Mouse (Mus musculus) limb, embryonic 11.5 days (tissue): ENCODE results near the gene Ggt6. TPM values are rescaled to one million over a fixed set of nuclear protein-coding genes. Genes with fewer than 3 reads are reported as not detected.
A peak's percentile ranks its signal among the peaks of the same experiment; 100 is the strongest.

Experiments used
- ATAC-seq: fragments of 200-750 bp; cut with Nextera tagmentation; 2 replicates; pipeline ENCODE4 v1.8.0; 2017; ENCODE audit warnings: low read depth; ENCODE audit not compliant: insufficient number of reproducible peaks, low FRiP score, low TSS enrichment
- DNase-seq: peaks from one replicate; pipeline ENCODE4 v3.0.0-alpha.2; 2015; ENCODE audit warnings: low spot score
- H3K27ac ChIP-seq: fragments of 300-500 bp; sonication (generic); replicated peaks from 2 replicates; pipeline ENCODE4 v1.5.1; 2014; ENCODE audit warnings: low read depth, mild to moderate bottlenecking, low read length
- H3K27me3 ChIP-seq: fragments of 300-500 bp; sonication (generic); 2 replicates; pipeline ENCODE4 v1.6.1; 2014; ENCODE audit warnings: mild to moderate bottlenecking, low read length, mixed read lengths; ENCODE audit not compliant: control insufficient read depth, insufficient read depth
- H3K36me3 ChIP-seq: fragments of 300-500 bp; sonication (generic); 2 replicates; pipeline ENCODE4 v1.6.1; 2014; ENCODE audit warnings: mild to moderate bottlenecking, low read length, moderate library complexity, mixed read lengths; ENCODE audit not compliant: control insufficient read depth, insufficient read depth
- H3K4me1 ChIP-seq: fragments of 300-500 bp; sonication (generic); 2 replicates; pipeline ENCODE4 v1.6.1; 2014; ENCODE audit warnings: low read length, mixed read lengths; ENCODE audit not compliant: control insufficient read depth, insufficient read depth
- H3K4me2 ChIP-seq: fragments of 300-500 bp; sonication (generic); 2 replicates; pipeline ENCODE4 v1.6.1; 2014; ENCODE audit warnings: low read depth, mild to moderate bottlenecking, moderate library complexity; ENCODE audit not compliant: severe bottlenecking
- H3K4me3 ChIP-seq: fragments of 300-500 bp; sonication (generic); 2 replicates; pipeline ENCODE4 v1.5.1; 2014; ENCODE audit warnings: low read depth, low read length
- H3K9ac ChIP-seq: fragments of 300-500 bp; sonication (generic); 2 replicates; pipeline ENCODE4 v1.6.1; 2014; ENCODE audit warnings: mild to moderate bottlenecking, low read length
- H3K9me3 ChIP-seq: fragments of 300-500 bp; sonication (generic); 2 replicates; pipeline ENCODE4 v1.6.1; 2016; ENCODE audit warnings: low read length; ENCODE audit not compliant: control insufficient read depth
- WGBS: fragments of 180-500 bp; shearing (Covaris S2); extraction: QIAGEN DNeasy Blood & Tissue Kit; methylation state at CpG from one replicate; pipeline ENCODE4 v1.1.7; 2014; 5-methylcytosine and 5-hydroxymethylcytosine counted together
- polyA plus RNA-seq: library from polyadenylated mRNA; unstranded; fragments of >200 nt; fragmentation: Nextera tagmentation; extraction: Ambion mirVana; gene quantifications from 2 replicates; pipeline ENCODE4 v1.2.1, GENCODE M21; 2014

Gene Ggt6
- polyA plus RNA-seq, 1 experiment from 2014 or later: not detected

DNA sequence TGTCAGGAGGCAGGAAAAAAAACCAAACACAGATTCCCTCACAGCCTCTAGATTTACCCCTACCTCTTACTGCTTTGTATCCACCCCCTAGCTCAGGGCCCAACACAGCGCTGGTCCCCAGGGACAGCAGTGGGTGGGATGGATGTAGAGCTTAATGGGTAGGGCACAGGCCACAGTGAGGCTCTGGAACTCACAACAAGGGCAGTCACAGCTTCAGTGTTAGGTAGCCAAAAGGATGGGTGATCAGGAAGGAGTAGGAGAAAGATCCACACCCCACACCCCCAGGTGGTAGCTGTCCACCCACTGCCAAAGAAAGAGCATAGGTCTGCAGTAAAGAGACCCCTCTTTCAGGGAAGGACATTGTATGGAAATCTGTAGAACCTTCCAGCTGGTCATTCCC, 42.3 kb downstream of the Ggt6 start:
- no peaks in the 10 kb centered on the region for H3K27me3 ChIP-seq
- H3K4me2 ChIP-seq: no peak overlapping the region
- H3K4me1 ChIP-seq: no peaks in the 10 kb centered on the region
- no peak for DNase-seq
- H3K4me3 ChIP-seq: no peak overlapping the region
- ATAC-seq: no peak
- H3K27ac ChIP-seq: no peak overlapping the region
- H3K36me3 ChIP-seq: no peaks in the 10 kb centered on the region
- H3K9me3 ChIP-seq: no peaks in the 10 kb centered on the region
- no peak overlapping the region for H3K9ac ChIP-seq
- WGBS: 88% methylated on average over 1 of the region's 1 CpGs

DNA sequence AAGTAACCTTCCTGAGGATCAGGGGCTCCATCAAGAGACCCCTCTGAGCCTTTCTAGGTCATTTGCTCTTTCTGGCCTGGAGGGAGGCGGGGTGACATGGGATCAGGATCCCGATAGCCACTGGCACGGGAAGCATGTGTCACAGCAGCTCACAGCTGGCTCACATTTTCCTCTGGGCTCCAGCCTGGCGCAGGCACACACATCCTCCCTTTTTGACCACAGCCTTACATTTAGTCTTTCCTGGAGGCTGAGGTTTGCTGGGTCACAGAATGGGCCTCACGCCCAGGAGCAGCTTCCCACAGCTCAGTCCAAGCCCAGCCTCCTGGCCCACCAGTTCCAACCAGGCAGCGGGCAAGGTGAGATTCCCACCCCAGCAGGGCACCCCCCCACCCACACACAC, 42.9 kb downstream of the Ggt6 start:
- DNase-seq (no peak), ATAC-seq (no peak)
- Histone ChIP-seq H3K9me3 (no peaks in the 10 kb centered on the region), H3K27ac (no peak overlapping the region), H3K4me1 (no peaks in the 10 kb centered on the region), H3K27me3 (no peaks in the 10 kb centered on the region), H3K4me2 (no peak overlapping the region), H3K36me3 (no peaks in the 10 kb centered on the region), H3K4me3 (no peak overlapping the region), H3K9ac (no peak overlapping the region)
- 68% methylated on average over 6 of the region's 6 CpGs for WGBS

DNA sequence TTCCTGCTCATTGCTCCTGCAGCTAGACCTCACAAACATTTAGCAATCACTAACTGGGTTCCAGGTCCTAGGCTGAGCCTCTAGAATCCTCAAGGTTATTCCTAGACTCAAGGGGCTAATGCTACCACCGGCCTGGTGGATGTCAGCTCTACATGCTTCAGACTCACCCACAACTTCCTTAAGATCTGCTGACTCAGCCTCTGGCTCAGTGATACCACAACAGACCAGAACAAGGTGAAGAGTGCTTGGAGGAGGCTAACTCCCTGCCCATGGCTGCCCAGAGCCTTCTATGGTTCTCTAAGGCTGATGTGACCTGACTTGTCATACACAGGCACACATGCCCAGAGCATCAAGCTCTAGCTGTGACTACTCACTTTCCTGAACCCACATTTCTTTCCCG, 44.2 kb downstream of the Ggt6 start:
- Histone ChIP-seq H3K27me3 (no peaks in the 10 kb centered on the region), H3K9ac (no peak overlapping the region), H3K27ac (no peak overlapping the region), H3K9me3 (no peaks in the 10 kb centered on the region), H3K36me3 (no peaks in the 10 kb centered on the region), H3K4me1 (no peaks in the 10 kb centered on the region), H3K4me3 (no peak overlapping the region), H3K4me2 (no peak overlapping the region)
- 78% methylated on average over 2 of the region's 2 CpGs for WGBS
- no peak for ATAC-seq
- DNase-seq: no peak

DNA sequence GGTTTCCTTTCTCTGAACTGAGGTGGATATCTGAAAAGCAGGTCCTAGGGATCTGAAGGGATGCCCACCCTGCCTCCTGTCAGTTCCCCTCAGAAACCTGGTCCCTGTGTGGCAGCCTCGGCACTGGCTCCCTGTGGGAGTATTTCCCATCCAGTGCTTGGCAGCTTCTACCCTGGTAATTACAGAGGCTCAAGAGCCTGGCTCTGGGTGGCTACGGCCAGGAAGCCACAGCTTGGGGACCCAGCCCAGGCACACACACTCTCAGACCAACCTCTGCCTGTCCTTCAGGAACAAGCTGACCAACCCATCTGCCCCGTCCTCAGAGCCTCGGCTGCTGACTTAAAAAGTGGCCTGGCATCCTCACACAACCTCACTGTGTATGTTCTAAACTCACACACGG, 46.0 kb downstream of the Ggt6 start:
- H3K9me3 ChIP-seq: no peaks in the 10 kb centered on the region
- H3K4me3 ChIP-seq: no peak overlapping the region
- H3K4me1 ChIP-seq: no peaks in the 10 kb centered on the region
- no peaks in the 10 kb centered on the region for H3K36me3 ChIP-seq
- no peak for DNase-seq
- no peak for ATAC-seq
- H3K4me2 ChIP-seq: no peak overlapping the region
- no peak overlapping the region for H3K9ac ChIP-seq
- H3K27ac ChIP-seq: no peak overlapping the region
- 80% methylated on average over 5 of the region's 5 CpGs for WGBS
- H3K27me3 ChIP-seq: no peaks in the 10 kb centered on the region

DNA sequence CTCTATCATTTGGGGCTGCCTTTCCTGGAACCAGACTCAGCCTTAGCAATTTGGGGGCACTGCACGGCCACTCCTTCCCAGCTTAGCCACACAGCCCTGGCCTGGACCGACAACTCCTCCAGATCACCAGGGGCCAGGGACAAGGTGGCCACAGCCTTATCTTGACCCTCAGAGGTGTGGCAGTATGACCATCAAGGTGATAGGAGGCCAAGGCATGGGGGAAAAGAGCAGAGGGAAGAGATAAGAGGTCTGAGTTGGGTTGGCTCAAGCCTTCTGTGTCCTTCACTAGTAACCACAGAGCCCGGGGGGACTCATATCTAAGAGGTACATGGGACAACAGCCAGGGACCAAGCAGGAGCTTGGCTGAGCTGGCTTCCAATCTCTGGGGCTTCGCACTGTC, 46.6 kb downstream of the Ggt6 start:
- Histone ChIP-seq H3K9ac (no peak overlapping the region), H3K4me3 (no peak overlapping the region), H3K4me1 (no peaks in the 10 kb centered on the region), H3K36me3 (no peaks in the 10 kb centered on the region), H3K9me3 (no peaks in the 10 kb centered on the region), H3K27ac (no peak overlapping the region), H3K27me3 (no peaks in the 10 kb centered on the region), H3K4me2 (no peak overlapping the region)
- DNase-seq: no peak
- ATAC-seq: 0 out of 2 replicates have a peak, but pooled peaks have one; percentile 32
- WGBS: 84% methylated on average over 4 of the region's 4 CpGs

DNA sequence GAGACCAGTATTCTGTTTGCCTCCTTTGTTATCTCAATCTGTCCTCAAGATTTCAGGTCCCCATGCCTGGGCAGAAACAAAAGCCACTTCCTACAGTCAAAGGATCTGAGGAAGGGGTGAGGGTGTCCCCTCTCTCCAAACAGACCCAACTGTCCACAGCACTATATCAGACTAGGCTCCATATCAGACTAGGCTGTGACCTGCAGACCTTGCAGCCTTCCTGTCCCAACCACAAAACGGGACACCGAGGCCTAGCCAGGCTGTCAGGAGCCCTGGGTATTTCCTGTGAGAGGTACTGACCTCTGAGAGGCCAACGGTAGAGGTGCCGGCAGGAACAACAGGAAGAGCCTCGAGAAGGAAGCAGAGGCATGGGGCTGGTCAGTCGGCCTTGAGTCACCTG, 49.2 kb downstream of the Ggt6 start:
- 61% methylated on average over 6 of the region's 6 CpGs for WGBS
- no peak overlapping the region for H3K4me3 ChIP-seq
- ATAC-seq (no peak), DNase-seq (no peak)
- H3K9me3 ChIP-seq: no peaks in the 10 kb centered on the region
- no peak overlapping the region for H3K27ac ChIP-seq
- H3K4me1 ChIP-seq: peaks cover 9% of the 10 kb centered on the region
- no peaks in the 10 kb centered on the region for H3K36me3 ChIP-seq
- no peak overlapping the region for H3K4me2 ChIP-seq
- H3K27me3 ChIP-seq: peaks cover 20% of the 10 kb centered on the region
- H3K9ac ChIP-seq: no peak overlapping the region

DNA sequence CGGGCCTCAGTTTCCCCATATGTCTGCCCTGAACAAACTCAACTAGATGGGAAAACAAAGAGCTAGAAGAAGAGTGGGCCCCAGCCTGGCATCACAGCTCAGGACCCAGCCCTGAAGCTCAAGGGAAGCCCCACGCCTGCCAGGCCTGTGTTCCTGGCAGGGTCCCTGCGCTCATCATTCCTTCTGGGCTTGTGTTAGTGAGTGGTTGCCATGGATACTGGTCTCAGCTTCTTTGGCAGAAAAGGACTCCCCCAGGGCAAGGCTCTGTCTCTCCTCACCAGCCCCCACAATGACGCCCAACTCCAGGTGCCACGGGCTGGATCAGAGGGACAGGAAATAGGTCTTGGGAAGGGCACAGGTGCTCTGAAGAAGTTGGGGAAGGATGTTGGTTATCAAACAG, 49.8 kb downstream of the Ggt6 start:
- no peak overlapping the region for H3K9ac ChIP-seq
- H3K27me3 ChIP-seq: peaks cover 24% of the 10 kb centered on the region
- H3K4me3 ChIP-seq: no peak overlapping the region
- peaks cover 9% of the 10 kb centered on the region for H3K4me1 ChIP-seq
- DNase-seq (no peak), ATAC-seq (no peak)
- H3K9me3 ChIP-seq: no peaks in the 10 kb centered on the region
- no peak overlapping the region for H3K27ac ChIP-seq
- no peaks in the 10 kb centered on the region for H3K36me3 ChIP-seq
- H3K4me2 ChIP-seq: no peak overlapping the region
- WGBS: 73% methylated on average over 5 of the region's 5 CpGs

DNA sequence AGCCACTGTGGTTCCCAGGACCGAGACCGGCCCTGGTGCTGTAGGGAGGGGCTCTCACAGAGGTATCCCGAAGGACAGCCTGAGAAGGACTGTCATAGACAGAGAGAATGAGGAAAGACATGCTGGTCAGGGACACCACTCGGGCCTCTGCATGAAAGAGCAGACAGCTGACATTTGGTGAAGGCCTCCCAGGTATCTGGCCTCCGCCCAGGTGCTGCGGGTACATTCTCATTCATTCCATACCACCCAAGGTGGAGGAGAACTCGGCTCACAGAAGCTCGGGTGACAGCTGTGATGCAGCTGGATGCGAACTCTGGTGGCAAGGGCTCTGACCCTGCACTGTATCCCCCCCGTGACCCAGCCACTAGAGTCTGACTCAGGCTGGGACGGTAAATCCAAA, 50.6 kb downstream of the Ggt6 start:
- Histone ChIP-seq H3K27ac (no peak overlapping the region), H3K36me3 (no peaks in the 10 kb centered on the region), H3K9ac (no peak overlapping the region), H3K4me3 (no peak overlapping the region), H3K4me2 (no peak overlapping the region), H3K4me1 (peaks cover 9% of the 10 kb centered on the region), H3K9me3 (no peaks in the 10 kb centered on the region), H3K27me3 (peaks cover 28% of the 10 kb centered on the region)
- ATAC-seq (no peak), DNase-seq (no peak)
- WGBS: 71% methylated on average over 11 of the region's 11 CpGs

DNA sequence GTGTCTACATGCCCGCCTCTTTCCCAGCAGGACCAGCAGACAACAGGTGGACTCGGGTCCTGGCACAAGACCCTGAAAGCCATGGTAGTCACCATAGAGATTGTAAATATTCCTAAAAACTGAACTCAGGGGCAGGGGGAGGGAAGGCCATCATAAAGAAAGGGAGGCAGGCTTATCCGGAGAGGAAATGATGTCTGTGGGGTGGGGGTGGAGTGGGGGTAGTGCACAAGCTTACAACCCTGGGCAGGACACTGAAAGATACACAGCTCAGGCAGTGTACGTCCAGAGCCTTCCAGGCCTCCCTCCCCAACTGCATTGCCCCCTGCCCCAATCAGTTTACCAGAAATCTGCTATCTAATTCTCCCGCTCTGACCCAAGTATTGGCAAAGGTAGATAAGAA, 51.8 kb downstream of the Ggt6 start:
- no peak overlapping the region for H3K4me3 ChIP-seq
- no peak overlapping the region for H3K27ac ChIP-seq

More for the DNA sequence above, 51.8 kb downstream of the Ggt6 start:
- Histone ChIP-seq H3K9ac (no peak overlapping the region), H3K9me3 (no peaks in the 10 kb centered on the region), H3K4me1 (peaks cover 9% of the 10 kb centered on the region), H3K27me3 (peaks cover 28% of the 10 kb centered on the region), H3K4me2 (no peak overlapping the region), H3K36me3 (no peaks in the 10 kb centered on the region)
- WGBS: 64% methylated on average over 5 of the region's 5 CpGs
- no peak for DNase-seq
- ATAC-seq: no peak
